10 mouse cellular contexts compared by ENCODE assay signal in genomic region chr7:99295104-99295503, GRCm38 (mm10). TPM values are rescaled to one million over a fixed set of nuclear protein-coding genes. Genes with fewer than 3 reads are reported as not detected.
DNase-seq lines count a peak whose midpoint lies in the region; ATAC-seq lines count a peak whose summit lies in the region.
"Had no signal": no experiment of that assay in that cellular context is flagged by ENCODE, and none has a peak within 500 bp of the region (broad histone marks: within the 10 kb centered on the region; RNA-seq: fewer than 3 reads in every experiment).

No protein-coding gene starts in this region.

- no peak overlapping the region for H3K4me2 ChIP-seq in lung, embryonic 16.5 days (ENCODE audit: low read depth, low read length)
- H3K4me2 ChIP-seq in midbrain, embryonic 14.5 days (ENCODE audit: low read length) = no peak overlapping the region

- peak; percentile 47 for DNase-seq in adrenal gland, postnatal 14 days
- no peak for DNase-seq in adrenal gland, postnatal 10 days
- DNase-seq in lung, postnatal 25 days (ENCODE audit: low spot score) = no peak
- DNase-seq in gastrocnemius, adult 18-20 months (ENCODE audit: low spot score) = peak; percentile 50
- no peak for DNase-seq in midbrain, embryonic 14.5 days
- no peak for DNase-seq in embryo, embryonic 9.5 days (ENCODE audit: extremely low spot score)
- no peak for DNase-seq in kidney, adult 11 months

- no peak overlapping the region for H3K4me3 ChIP-seq in lung, embryonic 16.5 days (ENCODE audit: low read length)
- no peak overlapping the region for H3K4me3 ChIP-seq in midbrain, embryonic 14.5 days (replicated peaks; ENCODE audit: low read depth, low read length)

- no peaks in the 10 kb centered on the region for H3K9me3 ChIP-seq in lung, embryonic 16.5 days (ENCODE audit: control insufficient read depth, low read length)
- H3K9me3 ChIP-seq in midbrain, embryonic 14.5 days (ENCODE audit: control insufficient read depth, low read length) = no peaks in the 10 kb centered on the region

- peaks cover 6% of the 10 kb centered on the region; the same call in 1 of the 2 replicates for H3K27me3 ChIP-seq in lung, embryonic 16.5 days (ENCODE audit: control insufficient read depth, insufficient read depth, low read depth, low read length)
- no peaks in the 10 kb centered on the region for H3K27me3 ChIP-seq in midbrain, embryonic 14.5 days (ENCODE audit: control insufficient read depth, insufficient read depth, low read length)

- no peaks in the 10 kb centered on the region for H3K36me3 ChIP-seq in lung, embryonic 16.5 days (ENCODE audit: control insufficient read depth, insufficient read depth, low read length)
- peaks cover 23% of the 10 kb centered on the region for H3K36me3 ChIP-seq in midbrain, embryonic 14.5 days (ENCODE audit: control insufficient read depth, insufficient read depth, low read length)

- no peak overlapping the region for H3K9ac ChIP-seq in lung, embryonic 16.5 days (ENCODE audit: low read length)
- H3K9ac ChIP-seq in midbrain, embryonic 14.5 days (replicated peaks; ENCODE audit: low read length) = no peak overlapping the region; the same call in 1 of the 2 replicates

- peaks cover 12% of the 10 kb centered on the region for H3K4me1 ChIP-seq in lung, embryonic 16.5 days (replicated peaks; ENCODE audit: control insufficient read depth, insufficient read depth, low read length)
- 0 out of 2 replicates have a peak, but pooled peaks cover 9% of the 10 kb centered on the region for H3K4me1 ChIP-seq in midbrain, embryonic 14.5 days (ENCODE audit: control insufficient read depth, insufficient read depth, low read length)

- H3K27ac ChIP-seq in lung, embryonic 16.5 days (ENCODE audit: low read length) = no peak overlapping the region
- H3K27ac ChIP-seq in midbrain, embryonic 14.5 days (replicated peaks; ENCODE audit: low read depth, low read length) = 0 out of 2 replicates have a peak overlapping the region, but pooled peaks have one; percentile 37

- 57% methylated on average over 8 of the region's 8 CpGs for WGBS in lung, embryonic 16.5 days
- 56% methylated on average over 8 of the region's 8 CpGs for WGBS in midbrain, embryonic 14.5 days

- ATAC-seq in lung, embryonic 16.5 days (ENCODE audit: low read depth) = 0 out of 2 replicates have a peak, but pooled peaks have one; percentile 10
- no peak for ATAC-seq in midbrain, embryonic 14.5 days (ENCODE audit: low FRiP score, low TSS enrichment)

RNA-seq across cellular contexts. Expression of gene Map6, which starts 27.9 kb away (rescaled TPM):
- 7.0 and 11.9 TPM in 2 replicates for total RNA-seq in adrenal gland, postnatal 14 days (2021)
- total RNA-seq in adrenal gland, postnatal 10 days (2021) = 10 to 100 TPM; 10.4 to 15.6 TPM
- 3.0 and 3.2 TPM in 2 replicates for polyA plus RNA-seq in lung, embryonic 16.5 days (2015; fragmentation: Nextera tagmentation; extraction: Ambion mirVana)
- 1 to 10 TPM; 4.7 to 5.7 TPM for total RNA-seq in gastrocnemius, adult 18-20 months (2021)
- 94.4 and 102 TPM in 2 replicates for polyA plus RNA-seq in midbrain, embryonic 14.5 days (2014; fragmentation: Nextera tagmentation; extraction: Ambion mirVana)
- total RNA-seq: common myeloid progenitor, adult 5-6 weeks had no signal

RNA-seq across cellular contexts. Expression of gene Mogat2, which starts 56.7 kb away (rescaled TPM):
- 0.41 TPM in 1 of 2 replicates, not detected in the other for total RNA-seq in adrenal gland, postnatal 14 days (2021)
- total RNA-seq in adrenal gland, postnatal 10 days (2021) = under 1 TPM in 1 of 2 experiments, not detected in 1; 0.39 TPM
- polyA plus RNA-seq in lung, embryonic 16.5 days (2015; fragmentation: Nextera tagmentation; extraction: Ambion mirVana) = 0.80 and 0.94 TPM in 2 replicates
- total RNA-seq in gastrocnemius, adult 18-20 months (2021) = not detected
- polyA plus RNA-seq in midbrain, embryonic 14.5 days (2014; fragmentation: Nextera tagmentation; extraction: Ambion mirVana) = 1.4 and 2.1 TPM in 2 replicates
- total RNA-seq: layer of hippocampus, postnatal 25 days had no signal

RNA-seq across cellular contexts. Expression of gene Serpinh1, which starts 57.9 kb away (rescaled TPM):
- total RNA-seq in adrenal gland, postnatal 14 days (2021) = 291 and 364 TPM in 2 replicates
- 100 to 1,000 TPM; 331 to 363 TPM for total RNA-seq in adrenal gland, postnatal 10 days (2021)
- polyA plus RNA-seq in lung, embryonic 16.5 days (2015; fragmentation: Nextera tagmentation; extraction: Ambion mirVana) = 1,678 and 1,766 TPM in 2 replicates
- 10 to 100 TPM; 37.4 to 70.5 TPM for total RNA-seq in gastrocnemius, adult 18-20 months (2021)
- polyA plus RNA-seq in midbrain, embryonic 14.5 days (2014; fragmentation: Nextera tagmentation; extraction: Ambion mirVana) = 61.6 and 89.0 TPM in 2 replicates

Comparison
In these comparisons a context has a peak if more than half of its experiments do, and no peak if none do; other contexts are left out.
1. DNase-seq: peak in adrenal gland, postnatal 14 days (single experiment) and gastrocnemius, adult 18-20 months (single experiment); none in adrenal gland, postnatal 10 days (single experiment), lung, postnatal 25 days (single experiment), midbrain, embryonic 14.5 days (single experiment), embryo, embryonic 9.5 days (single experiment) and kidney, adult 11 months (single experiment).